Mouse (Mus musculus) embryo, embryonic 10.5 days (tissue): ENCODE data around the gene Intu.
A peak's percentile ranks its signal among the peaks of the same experiment; 100 is the strongest.

ENCODE experiments used
- DNase-seq: peaks from one replicate; pipeline ENCODE4 v3.0.0-alpha.2; 2015; ENCODE audit warnings: low spot score

Intu gene

DNA sequence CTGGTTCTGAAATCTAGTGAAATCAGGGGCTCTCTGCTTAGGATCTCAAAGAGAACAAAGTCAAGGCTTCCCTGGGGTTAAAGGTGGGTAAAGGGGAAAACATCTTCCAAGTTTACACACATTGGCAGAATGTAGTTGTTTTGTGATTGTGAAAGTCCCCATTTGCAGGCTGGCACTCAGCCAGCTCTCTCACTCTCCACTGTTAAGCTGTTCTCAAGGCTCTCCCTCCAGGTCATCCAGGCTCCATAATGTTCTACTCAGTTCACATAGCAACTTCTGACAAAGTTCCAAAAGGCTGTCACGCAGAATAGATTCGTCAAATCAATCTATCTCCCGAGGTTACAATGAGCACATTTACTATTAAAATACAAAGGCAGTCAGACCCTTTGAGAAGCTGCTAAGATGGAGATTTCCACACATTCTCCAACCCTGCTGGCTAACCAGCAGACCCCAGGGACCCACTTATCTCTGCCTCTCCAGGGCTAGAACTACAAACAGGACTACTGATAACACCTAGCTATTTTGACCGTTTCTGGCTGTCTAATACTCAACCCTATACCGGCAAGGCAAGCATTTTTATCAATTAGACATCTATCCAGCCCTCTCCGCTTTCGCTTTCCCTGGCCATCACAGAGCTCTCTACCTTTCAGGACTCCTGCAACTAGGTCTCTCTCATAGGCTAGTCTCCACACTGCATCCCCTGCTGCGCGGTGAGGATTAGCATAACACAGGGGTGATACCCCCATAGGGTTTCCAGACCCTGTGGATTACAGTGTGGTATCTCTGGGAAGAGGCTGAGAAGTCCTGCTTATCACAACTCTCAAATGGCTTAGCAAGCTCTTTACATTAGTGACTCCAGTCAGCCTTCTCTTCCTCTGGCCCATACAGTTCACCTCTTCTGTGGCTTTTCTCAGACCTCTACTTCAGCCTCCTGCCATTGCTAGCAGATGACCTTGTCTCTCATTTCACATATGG lies 2.8 kb upstream of the Intu start:
- no peak for DNase-seq

DNA sequence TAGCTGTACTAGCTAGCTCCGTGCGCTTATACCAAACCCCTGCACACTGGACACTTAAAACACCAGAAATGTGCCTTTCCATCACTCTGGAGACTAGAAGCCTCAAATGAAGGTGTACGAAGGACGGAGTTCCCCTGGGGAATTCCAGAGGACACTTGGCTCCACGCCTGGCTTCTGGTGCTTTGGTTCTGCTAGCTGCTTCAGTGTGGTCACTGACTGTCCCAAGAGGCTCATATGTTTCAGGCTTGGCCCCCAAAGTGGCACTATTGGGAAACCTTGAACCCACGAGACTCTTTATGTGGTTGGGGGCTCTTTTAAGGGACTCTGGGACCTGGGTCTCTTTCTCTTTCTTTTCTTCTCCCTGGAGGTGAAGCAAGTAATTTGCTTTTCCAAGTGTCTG lies 2.1 kb upstream of the Intu start:
- no peak for DNase-seq

DNA sequence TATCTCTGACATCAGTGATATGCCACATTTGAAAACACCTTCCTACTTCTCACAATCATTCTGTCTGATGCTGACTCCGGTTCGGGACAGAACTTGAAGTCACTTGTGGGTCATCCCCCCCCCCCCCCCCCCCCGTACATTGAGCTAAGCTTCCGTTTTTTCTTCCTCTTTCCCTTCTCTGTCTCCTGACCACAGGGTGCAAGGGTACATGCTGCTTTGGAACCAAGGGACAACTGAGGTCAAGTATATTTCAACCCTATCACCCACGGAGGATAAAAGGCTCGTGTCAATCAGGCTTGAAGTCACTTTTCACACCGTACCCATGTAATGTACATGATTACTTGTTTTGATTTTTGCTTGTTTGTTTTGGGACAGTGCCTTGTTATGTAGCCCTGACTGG lies 241 bp upstream of the Intu start:
- DNase-seq = no peak

DNA sequence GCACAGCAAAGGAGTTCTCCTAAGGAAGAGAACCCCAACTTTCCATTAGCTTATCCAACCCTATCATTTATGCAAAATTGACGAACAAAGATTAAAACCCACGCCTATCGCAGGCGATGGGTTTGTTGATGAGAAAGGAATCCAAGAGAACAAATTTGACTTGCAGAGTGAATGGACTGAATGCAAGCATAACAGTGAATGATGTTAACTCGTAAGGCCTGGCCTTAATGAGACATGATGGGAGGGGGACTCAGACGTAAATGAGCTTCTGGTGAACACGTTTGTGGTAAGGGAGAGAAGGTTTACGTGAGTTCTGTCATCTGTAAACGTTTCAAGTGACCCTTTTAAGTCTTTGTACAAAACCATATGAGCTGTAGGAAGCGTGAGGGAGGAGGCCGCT lies 1.2 kb downstream of the Intu start:
- DNase-seq = peak; percentile 45

DNA sequence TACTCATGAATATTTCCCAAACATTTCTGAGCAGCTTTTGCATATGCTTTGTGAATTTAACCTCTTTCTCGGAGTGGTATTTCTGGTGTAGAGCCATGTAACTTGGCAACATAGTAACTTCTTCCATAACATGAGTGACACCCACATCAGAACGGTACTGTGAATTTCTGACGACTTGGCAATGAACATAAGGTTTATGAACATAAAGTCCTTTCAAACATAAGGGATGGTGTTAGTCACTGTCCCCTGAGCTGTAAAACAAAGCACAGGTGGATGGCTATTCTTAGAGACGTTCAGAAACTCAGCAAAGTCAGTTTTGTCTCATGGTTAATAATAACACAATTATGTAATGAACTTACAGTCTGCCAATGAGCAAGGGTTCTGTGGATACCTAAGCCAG lies 3.1 kb downstream of the Intu start:
- DNase-seq = no peak

DNA sequence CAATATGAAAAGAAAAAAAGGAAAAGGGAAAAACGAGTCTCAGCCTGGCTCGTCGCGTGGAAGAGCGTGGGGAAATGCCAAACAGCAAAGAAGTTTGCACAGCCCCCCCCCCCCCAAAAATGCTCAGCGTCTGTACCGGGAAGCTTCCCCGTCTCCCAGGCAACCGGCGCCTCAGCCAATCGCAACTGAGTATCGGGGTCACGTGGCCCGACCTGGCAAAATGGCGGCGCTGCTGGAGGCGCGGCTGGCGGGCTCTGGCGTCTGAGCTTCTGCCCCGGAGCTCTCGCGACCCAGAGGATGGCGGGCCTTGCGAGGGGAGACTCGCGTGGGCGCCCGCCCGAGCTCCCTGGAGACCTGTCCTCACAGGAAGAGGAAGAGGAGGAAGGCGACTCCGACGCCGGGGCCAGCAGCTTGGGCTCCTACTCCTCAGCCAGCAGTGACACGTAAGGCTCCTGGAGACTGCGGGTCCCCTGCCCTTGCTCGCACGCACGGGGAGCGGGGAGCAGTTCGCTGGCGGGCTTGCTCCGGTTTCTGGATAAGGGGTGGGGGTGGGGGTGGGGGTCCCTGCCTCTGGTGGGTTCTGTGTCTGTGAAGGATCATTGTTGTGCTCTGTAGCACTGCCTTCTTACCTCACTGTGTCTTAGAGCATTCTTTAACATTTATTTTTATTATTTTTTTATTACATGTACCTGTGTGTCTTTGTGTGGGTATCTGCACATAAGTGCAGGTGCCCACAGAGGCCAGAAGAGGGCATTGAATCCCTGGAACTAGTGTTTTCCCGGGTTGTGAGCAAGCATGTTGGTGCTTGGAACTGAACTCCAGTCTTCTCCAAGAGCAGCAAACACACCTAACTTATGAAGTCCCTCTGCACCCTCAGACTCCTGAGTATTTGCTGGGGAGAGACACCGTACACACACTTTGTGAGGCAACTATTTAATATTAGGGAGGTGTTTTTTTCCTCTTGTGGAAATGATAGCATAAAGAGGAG lies 9.8 kb downstream of the Intu start:
- peak; percentile 94 for DNase-seq

DNA sequence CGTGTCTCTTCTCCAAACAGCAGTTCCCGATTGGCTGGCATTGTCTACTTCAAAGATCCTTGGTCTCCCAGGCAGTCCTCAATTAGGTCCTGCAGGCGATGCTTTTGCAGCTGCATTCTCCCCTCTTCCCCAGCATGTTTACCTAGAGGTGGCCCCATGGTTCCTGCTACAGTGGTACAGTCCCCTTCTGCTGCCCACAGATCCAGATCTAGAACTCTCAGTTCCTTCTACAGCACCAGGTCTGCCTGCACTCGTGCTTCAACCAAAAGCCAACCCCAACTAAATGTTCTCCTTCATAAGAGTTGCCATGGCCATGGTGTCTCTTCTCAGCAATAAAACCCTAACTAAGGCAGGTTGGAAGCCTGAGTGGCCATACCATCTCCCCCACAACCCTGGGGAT lies 15.5 kb downstream of the Intu start:
- DNase-seq = no peak

DNA sequence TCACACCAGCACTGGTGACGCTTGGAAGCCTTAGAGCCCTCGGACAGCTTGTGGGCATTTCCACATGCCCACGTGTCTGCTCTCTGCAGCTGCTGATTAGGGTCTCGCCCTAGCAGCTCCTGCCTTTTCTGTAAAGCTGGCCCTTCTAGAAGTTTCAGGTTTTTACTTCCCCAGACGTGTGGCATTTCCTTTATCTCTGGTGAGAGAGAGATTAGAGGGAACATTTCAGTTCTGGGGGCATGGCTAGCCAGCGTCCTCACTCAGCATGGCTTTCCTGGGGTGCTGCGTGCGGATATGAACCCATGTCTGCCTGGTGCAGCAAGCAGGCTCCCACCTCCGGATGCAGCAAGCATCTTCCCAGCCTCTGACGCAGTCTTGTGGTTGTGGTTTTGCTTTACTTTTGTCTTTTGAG lies 121.9 kb downstream of the Intu start:
- DNase-seq = no peak

DNA sequence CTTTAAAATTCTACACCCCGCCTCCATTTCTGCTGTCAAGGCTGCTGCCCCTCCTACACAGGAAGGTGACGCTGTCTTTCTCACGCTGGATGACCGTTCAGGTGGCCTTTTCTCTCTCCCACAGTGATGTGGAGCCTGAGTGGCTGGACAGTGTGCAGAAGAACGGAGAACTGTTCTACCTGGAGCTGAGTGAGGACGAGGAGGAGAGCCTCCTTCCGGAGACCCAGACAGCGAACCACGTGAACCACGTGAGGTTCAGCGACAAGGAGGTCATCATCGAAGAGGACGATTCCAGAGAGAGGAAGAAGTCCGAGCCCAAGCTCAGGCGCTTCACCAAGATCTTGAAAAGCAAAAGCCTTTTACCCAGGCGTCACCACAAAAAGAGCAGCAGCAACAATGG lies 122.5 kb downstream of the Intu start:
- DNase-seq = no peak

DNA sequence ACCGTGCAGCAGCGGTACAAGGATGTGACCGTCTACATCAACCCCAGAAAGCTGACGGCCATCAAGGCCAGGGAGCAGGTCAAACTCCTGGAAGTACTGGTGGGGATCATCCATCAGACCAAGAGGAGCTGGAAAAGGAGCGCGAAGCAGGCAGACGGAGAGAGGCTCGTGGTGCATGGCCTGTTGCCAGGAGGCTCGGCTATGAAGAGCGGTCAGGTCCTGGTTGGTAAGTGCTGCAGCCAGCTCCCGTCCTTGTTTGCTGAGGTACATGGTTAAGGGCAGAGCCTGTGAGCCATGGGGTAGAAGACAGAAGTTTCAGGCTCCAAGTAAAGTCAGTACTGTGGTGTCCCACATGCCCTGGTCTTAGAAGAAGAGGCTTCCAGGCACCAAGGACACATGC lies 122.9 kb downstream of the Intu start:
- no peak for DNase-seq

DNA sequence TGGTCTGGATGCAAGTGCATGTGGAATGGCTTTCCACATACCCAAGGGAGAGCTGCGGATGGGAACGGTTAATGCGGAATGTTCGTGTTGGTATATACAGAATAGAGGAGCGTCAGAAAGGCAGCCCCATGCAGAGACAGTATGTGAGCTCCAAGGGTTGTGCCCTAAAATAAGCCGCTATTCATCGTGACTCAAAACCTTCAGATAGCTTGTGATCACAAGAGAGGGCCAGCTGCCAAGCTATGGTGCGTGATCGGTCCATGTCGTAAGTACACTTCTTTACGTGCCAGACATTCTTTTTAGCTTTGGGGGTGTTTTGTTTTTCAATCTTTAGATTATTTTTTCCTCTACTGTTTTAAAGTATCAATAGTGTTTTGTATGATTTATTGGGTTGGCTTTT lies 124.5 kb downstream of the Intu start:
- no peak for DNase-seq

DNA sequence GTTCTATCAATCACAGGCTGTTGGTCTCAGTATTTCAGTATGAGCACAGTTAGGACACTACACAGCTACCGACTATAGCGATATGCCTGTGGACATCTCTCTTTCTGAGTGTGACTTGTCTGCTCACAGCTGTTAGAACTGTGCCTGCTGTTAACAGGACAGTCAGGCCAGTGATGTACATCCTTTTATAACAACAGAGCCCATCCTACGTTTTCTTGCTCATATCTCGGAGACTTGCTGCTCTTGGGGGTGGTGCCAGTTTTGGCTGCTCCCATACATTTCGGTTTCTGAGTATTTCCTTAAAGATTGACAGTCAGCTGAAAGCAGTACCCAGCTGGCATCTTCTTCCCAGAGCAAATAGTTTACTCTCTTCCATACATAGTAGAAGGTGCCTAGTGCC lies 125.3 kb downstream of the Intu start:
- DNase-seq = no peak

DNA sequence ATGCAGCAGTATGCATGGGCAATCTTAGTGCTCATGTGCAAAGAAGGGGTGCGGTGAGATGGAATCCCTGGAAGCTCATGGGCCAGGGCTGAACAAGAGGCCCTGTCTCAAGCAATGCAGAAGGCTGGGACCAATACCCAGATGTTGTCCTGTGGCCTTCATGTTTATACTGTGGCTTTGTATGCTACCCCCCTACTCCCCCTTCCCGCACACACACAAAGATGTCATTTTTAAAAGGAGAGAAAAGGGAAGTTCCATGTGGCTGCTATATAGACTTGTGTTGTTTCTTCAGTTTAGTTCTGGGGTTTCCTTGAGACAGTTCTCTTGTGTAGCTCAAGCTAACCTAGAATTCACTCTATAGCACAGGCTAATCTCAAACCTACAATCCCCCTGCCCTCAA lies 129.1 kb downstream of the Intu start:
- DNase-seq = no peak

DNA sequence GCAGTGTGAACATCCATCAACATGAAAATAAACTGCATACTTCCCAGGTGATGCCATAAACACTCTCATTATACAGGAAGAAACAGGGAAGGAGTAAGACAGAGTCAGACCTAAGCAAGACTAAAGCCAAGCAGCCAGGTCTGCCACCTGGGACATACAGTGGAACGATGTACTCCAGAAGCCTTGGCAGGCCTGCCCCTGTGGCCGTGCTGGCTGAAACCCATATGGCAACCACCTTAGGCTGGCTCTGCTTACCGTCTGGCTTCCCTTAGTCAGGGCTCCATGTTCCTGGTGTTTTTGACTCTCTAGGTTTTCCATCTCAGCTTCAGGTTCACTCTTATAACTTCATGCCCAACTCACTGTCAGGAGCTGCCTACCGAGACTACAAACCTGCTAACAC lies 135.0 kb downstream of the Intu start:
- DNase-seq = no peak

DNA sequence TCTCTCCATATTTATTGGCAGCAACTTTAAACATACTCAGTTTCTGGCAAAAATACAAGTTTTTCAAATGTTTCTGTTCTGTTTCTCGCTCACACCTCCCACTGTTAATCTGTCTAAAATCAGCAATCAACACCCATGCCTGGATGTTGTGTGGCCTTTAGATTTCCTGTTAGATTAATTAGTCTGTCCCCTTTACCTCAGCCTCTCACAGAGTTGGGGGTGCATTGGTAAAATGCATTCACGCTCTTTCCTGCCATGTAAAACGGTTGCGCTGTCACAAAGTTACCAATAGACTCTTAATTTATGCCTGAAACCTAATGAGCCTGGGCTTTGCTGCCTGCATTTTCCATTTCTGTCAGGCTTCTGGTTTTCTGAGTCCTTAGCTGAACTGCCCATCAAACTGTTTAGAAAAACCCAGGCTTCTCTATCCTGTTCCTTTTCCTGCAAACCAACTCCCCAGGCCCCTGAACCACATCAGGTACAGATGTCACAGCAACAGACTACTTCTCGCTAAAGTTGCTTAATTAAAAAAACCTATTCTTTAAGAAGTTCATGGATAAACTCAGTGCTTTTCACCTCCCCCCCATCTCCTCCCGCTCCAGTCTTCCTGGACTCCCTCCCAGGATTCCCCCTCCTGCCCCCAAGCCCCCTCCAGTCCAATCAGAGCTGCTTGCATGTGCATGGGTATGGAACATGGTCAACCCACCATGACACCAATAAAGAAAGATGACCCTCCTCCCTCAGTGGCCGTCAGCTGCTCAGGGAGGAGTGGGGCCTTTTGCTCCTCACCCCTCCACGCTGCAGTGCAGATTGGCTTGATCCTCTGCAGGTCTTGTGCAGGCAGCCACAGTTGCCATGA lies 136.0 kb downstream of the Intu start:
- no peak for DNase-seq

DNA sequence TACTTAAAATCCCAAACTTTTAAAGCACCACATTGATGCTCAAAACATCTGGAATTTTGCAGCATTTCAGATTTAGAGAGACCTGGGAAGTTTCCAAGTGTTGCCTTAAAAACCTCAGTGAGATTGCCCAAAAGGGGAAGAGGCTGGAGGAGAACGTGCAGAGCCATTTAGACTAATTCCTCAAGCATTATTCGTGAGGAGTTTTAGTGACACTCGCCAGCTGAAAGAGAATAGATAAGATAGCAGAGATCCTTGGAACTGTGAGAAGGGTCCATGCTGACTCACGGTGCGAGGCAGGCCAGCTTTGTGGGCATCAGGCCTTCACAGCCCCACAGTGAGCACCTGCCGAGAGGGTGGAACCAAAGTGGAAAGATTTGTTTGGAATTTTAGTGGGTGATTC lies 137.8 kb downstream of the Intu start:
- no peak for DNase-seq

DNA sequence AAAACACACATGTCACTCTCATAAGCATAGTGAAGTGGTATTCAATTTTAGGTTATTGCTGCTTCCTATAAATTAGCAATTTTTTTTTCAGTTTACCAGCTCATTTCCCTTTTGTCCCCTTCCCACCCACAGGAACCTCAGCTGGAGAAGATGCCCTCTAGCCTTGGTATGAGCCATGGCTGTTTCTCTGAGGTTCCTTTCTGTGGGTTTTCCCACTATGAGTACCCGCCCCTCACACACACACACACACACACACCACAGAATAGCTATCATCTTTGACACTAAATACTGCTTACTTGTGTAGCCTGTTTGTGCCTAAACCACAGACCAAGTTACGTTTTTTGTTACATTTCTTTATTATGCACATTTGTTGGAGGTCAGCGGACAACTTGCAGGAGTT lies 138.3 kb downstream of the Intu start:
- no peak for DNase-seq

DNA sequence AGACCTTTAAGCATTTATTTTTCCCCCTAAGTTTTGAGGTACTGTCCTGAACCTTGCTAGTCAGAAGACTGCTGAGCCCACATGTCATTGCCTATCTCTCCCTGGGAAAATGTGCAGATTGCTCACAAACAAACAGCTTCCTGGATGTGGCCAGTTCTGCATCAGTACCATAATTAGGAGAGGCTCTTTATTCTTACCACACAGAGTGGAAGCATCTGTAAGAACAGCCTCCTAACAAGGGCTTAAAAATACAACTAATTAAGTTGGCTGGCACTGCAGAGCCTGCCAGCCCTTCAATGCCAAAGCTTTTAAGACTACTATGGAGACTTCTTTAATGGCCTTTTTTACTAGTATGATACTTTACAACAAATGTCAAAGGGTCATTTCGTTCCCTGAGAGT lies 142.4 kb downstream of the Intu start:
- DNase-seq = peak; percentile 17

DNA sequence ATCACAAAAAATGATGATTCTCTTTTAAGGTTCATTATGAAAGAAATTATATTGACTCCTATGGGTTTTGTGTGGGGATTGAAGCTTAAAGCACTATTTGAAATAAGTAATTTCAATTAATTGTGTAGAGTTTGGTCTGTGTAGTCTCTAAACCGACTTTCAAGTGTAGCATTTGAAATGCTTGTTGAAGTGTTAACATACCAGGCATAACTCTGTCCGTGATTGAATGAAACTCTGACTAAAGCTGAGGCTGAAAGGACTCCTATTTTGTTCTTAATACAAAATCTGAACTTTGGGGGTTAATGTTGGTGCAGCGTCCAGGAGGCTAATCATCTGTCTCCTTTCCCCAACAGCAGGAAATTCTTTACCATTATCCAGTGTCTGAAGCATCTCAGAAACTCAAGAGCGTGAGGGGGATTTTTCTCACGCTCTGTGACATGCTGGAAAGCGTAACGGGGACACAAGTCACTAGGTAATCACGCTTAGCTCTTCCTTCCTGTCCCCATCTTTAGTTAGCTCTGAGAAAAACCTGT lies 143.9 kb downstream of the Intu start:
- DNase-seq = peak; percentile 50

DNA sequence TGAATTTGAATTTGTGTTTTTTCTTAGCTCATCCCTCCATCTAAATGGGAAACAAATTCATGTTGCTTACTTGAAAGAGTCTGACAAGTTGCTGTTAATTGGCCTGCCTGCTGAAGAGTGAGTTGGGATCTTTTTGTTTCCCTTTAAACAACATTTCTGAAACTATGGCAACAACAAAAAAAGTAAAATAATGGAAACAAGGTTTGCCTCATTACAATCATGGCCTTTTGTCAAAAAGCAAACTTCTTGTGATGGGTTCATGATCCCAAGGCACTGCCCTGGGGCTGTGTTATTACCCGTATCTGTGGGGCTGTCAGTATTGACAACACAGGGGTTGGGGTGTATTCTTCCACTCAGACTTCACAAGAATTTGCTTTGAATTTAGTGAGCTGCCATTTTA lies 147.8 kb downstream of the Intu start:
- peak; percentile 15 for DNase-seq

DNA sequence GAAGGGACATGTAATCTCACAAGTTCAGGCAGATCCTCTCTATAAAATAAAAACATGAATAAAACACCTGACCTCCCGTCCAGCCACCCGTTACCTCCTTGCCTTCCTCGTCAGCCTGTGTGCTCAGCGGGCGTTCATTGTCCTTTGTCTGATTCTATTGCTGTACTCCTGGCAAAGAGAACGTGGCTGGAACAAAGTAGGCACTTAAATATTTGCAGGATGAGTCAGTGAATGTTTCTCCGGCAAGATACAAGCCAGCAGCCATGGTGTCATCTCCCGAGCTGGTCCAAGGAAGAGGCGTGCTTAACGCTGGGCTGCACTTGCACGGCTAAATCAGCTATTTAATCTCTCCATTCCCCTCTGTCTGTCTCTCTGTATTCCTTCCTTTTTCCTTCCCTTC lies 151.3 kb downstream of the Intu start:
- no peak for DNase-seq

DNA sequence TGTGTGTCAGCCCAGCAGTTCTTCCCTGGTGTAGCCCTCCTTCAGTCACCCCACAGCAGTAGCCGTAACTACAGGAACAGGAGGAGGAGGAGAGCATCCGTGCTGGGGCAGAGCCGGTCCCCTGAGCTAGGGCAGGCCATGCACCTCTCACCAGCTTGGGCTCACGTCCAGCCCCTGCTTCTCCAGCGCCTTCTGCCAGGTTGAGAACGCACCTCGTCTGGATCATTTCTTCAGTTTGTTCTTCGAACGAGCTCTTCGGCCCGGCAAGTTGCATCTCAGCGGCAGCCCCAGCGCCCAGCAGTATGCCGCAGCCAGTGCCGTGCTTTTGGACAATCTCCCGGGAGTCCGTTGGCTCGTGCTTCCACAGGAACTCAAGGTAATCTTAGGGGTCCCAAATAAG lies 152.1 kb downstream of the Intu start:
- DNase-seq = no peak
